Mouse (Mus musculus) ovary, adult 18-20 months (tissue): ENCODE data around the gene Otulinl.

Experiments
- DNase-seq: peaks from one replicate; pipeline ENCODE4 v3.0.0; 2022; ENCODE audit warnings: low spot score, mixed read lengths

Otulinl gene

GRCm38 (mm10) chr15:27678511-27678910 lies 2.9 kb downstream of the Otulinl start:
- DNase-seq, result no peak

GRCm38 (mm10) chr15:27677801-27678200 lies 3.6 kb downstream of the Otulinl start:
- DNase-seq, result no peak

GRCm38 (mm10) chr15:27676211-27676610 lies 5.2 kb downstream of the Otulinl start:
- DNase-seq, result no peak

GRCm38 (mm10) chr15:27675122-27675521 lies 6.3 kb downstream of the Otulinl start:
- DNase-seq, result no peak

GRCm38 (mm10) chr15:27674041-27674440 lies 7.3 kb downstream of the Otulinl start:
- no peak for DNase-seq

- DNase-seq, result no peak
These were observed 8.2 kb downstream of the Otulinl start for GRCm38 (mm10) chr15:27673151-27673550.

- DNase-seq, result no peak
These were observed 9.1 kb downstream of the Otulinl start for GRCm38 (mm10) chr15:27672259-27672658.

- no peak for DNase-seq
These were observed 9.7 kb downstream of the Otulinl start for GRCm38 (mm10) chr15:27671612-27672245.

GRCm38 (mm10) chr15:27670708-27671107 lies 10.7 kb downstream of the Otulinl start:
- no peak for DNase-seq

- DNase-seq, result no peak
These were observed 11.4 kb downstream of the Otulinl start for GRCm38 (mm10) chr15:27669931-27670411.

- DNase-seq, result no peak
These were observed 12.1 kb downstream of the Otulinl start for GRCm38 (mm10) chr15:27669276-27669675.

GRCm38 (mm10) chr15:27668557-27668956 lies 12.8 kb downstream of the Otulinl start:
- DNase-seq, result no peak

- no peak for DNase-seq
These were observed 13.3 kb downstream of the Otulinl start for GRCm38 (mm10) chr15:27668001-27668461.

- DNase-seq, result no peak
These were observed 14.4 kb downstream of the Otulinl start for GRCm38 (mm10) chr15:27666911-27667539.

- no peak for DNase-seq
These were observed 15.9 kb downstream of the Otulinl start for GRCm38 (mm10) chr15:27665392-27665911.

GRCm38 (mm10) chr15:27664126-27664525 lies 17.3 kb downstream of the Otulinl start:
- no peak for DNase-seq

GRCm38 (mm10) chr15:27662699-27663098 lies 18.7 kb downstream of the Otulinl start:
- DNase-seq, result no peak

- no peak for DNase-seq
These were observed 19.7 kb downstream of the Otulinl start for GRCm38 (mm10) chr15:27661696-27662095.

GRCm38 (mm10) chr15:27659592-27660244 lies 21.7 kb downstream of the Otulinl start:
- peak; percentile 53 for DNase-seq

- DNase-seq, result no peak
These were observed 22.2 kb downstream of the Otulinl start for GRCm38 (mm10) chr15:27659143-27659542.

GRCm38 (mm10) chr15:27658356-27658755 lies 23.0 kb downstream of the Otulinl start:
- no peak for DNase-seq

- DNase-seq, result no peak
These were observed 23.5 kb downstream of the Otulinl start for GRCm38 (mm10) chr15:27657866-27658265.

- no peak for DNase-seq
These were observed 24.8 kb downstream of the Otulinl start for GRCm38 (mm10) chr15:27656626-27657025.
